Mouse (Mus musculus) liver, embryonic 12.5 days (tissue): Measurements from ENCODE around the gene Sumf1. TPM values are rescaled to one million over a fixed set of nuclear protein-coding genes. Genes with fewer than 3 reads are reported as not detected.

Experiments
- ATAC-seq: fragments of 200-750 bp; cut with Nextera tagmentation; 2 replicates; pipeline ENCODE4 v1.8.0; 2017; ENCODE audit warnings: moderate number of reproducible peaks, mild to moderate bottlenecking, moderate library complexity
- H3K27ac ChIP-seq: fragments of 300-500 bp; sonication (generic); 2 replicates; pipeline ENCODE4 v1.5.1; 2016; ENCODE audit warnings: mild to moderate bottlenecking
- H3K27me3 ChIP-seq: fragments of 300-500 bp; sonication (generic); replicated peaks from 2 replicates; pipeline ENCODE4 v1.6.1; 2016; ENCODE audit warnings: mild to moderate bottlenecking, moderate library complexity
- H3K36me3 ChIP-seq: fragments of 300-500 bp; sonication (generic); 2 replicates; pipeline ENCODE4 v1.6.1; 2016; ENCODE audit warnings: mild to moderate bottlenecking, moderate library complexity
- H3K4me1 ChIP-seq: fragments of 300-500 bp; sonication (generic); 2 replicates; pipeline ENCODE4 v1.6.1; 2016
- H3K4me2 ChIP-seq: fragments of 300-500 bp; sonication (generic); 2 replicates; pipeline ENCODE4 v1.6.1; 2016; ENCODE audit warnings: mild to moderate bottlenecking, moderate library complexity
- H3K4me3 ChIP-seq: fragments of 300-500 bp; sonication (generic); 2 replicates; pipeline ENCODE4 v1.5.1; 2016; ENCODE audit warnings: mild to moderate bottlenecking, moderate library complexity
- H3K9ac ChIP-seq: fragments of 300-500 bp; sonication (generic); 2 replicates; pipeline ENCODE4 v1.6.1; 2016; ENCODE audit warnings: mild to moderate bottlenecking, moderate library complexity
- H3K9me3 ChIP-seq: fragments of 300-500 bp; sonication (generic); replicated peaks from 2 replicates; pipeline ENCODE4 v1.6.1; 2016; ENCODE audit warnings: mild to moderate bottlenecking, moderate library complexity
- WGBS: fragments of 180-500 bp; shearing (Covaris S2); methylation state at CpG from one replicate; pipeline ENCODE4 v1.1.7; 2016; ENCODE audit not compliant: insufficient replicate concordance; 5-methylcytosine and 5-hydroxymethylcytosine counted together
- polyA plus RNA-seq: library from polyadenylated mRNA; unstranded; fragments of >200 nt; fragmentation: Nextera tagmentation; extraction: Ambion mirVana; gene quantifications from 2 replicates; pipeline ENCODE4 v1.2.1, GENCODE M21; 2016

Gene Sumf1
- polyA plus RNA-seq, 1 experiment from 2014 or later, result 11.9 TPM

DNA sequence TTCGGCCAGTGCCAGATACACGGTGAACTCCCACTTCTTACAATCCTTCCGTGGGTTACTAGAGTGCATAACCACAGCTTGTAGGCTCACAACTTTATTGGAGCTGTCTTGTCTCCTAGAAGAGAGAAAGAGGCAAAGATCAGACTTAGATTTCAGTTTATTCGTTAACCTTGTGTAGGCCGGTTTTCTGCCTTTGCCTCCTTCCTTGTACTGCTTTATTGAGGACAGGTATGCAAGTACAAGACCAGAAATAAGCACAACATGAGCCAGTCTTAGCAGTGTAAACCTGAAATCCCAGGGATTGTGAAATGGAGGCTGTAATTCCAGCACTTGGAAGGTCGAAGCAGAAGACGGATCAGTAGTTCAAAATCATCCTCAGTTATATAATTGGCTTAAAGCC is 12.9 kb upstream of the Sumf1 start:
- Histone ChIP-seq H3K4me3 (no peak overlapping the region), H3K4me1 (no peaks in the 10 kb centered on the region), H3K9ac (no peak overlapping the region), H3K27me3 (no peaks in the 10 kb centered on the region), H3K27ac (no peak overlapping the region), H3K9me3 (no peaks in the 10 kb centered on the region), H3K4me2 (no peak overlapping the region), H3K36me3 (no peaks in the 10 kb centered on the region)
- WGBS, result 78% methylated on average over 7 of the region's 7 CpGs
- no peak for ATAC-seq

DNA sequence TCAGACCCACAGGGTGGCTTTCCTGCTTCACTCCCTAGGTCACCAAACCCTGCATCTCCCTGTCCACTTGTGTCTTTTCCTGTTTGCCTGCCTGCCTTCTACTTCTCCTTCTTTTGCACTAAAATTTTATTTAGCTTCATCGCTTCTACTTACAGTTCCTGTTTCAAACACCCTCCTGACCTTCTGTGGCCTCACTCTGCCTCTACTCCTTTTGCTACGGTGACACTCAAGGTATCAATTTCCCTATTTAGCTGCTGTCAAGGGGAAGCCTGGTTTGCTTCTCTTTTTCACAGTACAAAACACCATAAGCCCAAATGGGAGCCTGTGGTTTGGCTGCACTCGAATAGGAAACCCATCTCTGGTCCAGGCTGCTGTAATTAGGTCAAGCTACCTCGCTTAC is 11.7 kb upstream of the Sumf1 start:
- WGBS, result 23% methylated on average over 4 of the region's 4 CpGs
- Histone ChIP-seq H3K27me3 (0 out of 2 replicates have a peak, but pooled peaks cover 5% of the 10 kb centered on the region), H3K4me3 (no peak overlapping the region), H3K9ac (no peak overlapping the region), H3K4me1 (no peaks in the 10 kb centered on the region), H3K9me3 (no peaks in the 10 kb centered on the region), H3K27ac (no peak overlapping the region), H3K4me2 (no peak overlapping the region), H3K36me3 (no peaks in the 10 kb centered on the region)
- ATAC-seq, result no peak

DNA sequence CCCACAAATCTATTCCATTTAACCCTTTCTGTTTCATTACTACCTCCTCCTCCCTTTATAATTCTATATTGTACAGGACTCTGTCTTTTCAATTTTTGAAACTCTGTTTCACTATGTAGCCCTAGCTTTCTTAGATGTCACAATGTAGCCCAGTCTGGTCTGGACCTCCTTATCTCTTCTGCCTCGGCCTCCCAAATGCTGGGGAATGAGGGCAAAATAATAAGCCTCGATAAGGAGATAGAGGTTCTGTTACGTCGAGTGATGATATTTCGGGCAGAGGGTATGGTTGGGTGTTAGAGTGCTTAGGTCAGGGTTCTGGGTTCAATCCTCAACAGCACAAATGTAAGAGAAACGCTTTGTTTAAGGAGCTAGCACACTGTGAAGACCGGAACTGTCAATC is 11.3 kb upstream of the Sumf1 start:
- H3K27ac ChIP-seq, result no peak overlapping the region
- no peak overlapping the region for H3K4me3 ChIP-seq
- no peak for ATAC-seq
- no peak overlapping the region for H3K9ac ChIP-seq
- 40% methylated on average over 7 of the region's 7 CpGs for WGBS
- no peaks in the 10 kb centered on the region for H3K4me1 ChIP-seq
- H3K4me2 ChIP-seq, result no peak overlapping the region
- H3K36me3 ChIP-seq, result no peaks in the 10 kb centered on the region
- no peaks in the 10 kb centered on the region for H3K9me3 ChIP-seq
- H3K27me3 ChIP-seq, result 0 out of 2 replicates have a peak, but pooled peaks cover 5% of the 10 kb centered on the region

DNA sequence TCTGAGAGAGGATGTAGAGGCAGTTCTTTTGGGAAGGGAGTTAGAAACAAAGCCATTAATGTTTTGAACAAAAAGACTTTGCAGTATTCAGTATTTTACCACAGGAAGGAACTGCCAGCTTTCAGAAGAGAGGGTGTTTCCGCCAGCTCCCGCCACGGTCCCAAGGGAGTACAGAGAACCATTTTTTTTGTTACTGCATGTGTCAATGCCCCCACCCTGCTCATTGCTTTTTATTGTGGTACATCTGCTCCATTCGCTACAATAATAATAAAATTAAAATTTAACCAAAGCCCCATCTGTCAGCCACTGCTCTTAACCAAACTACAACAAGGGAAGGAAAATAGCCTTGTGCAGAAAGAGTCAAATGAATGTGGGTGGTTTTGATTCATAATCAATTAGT is 7.2 kb upstream of the Sumf1 start:
- no peak for ATAC-seq

DNA sequence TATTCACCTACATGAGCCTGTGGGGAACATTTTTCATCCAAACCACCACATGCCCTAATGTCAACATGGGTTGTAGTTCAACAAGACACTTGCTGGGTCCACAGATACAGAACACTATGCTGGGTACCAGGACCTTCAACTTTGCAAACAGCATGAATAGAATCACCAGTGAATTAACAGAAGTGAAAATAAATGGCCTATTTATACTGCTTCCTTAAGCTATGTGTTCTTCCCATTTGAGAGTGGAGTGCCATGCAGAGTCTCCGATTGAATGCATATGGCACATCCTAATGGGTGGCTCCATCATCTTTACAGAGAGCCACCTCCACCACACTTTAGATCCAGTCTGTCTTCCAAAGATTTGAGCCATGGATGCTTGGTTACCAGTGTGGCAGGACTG is 5.3 kb upstream of the Sumf1 start:
- no peak for ATAC-seq
- peaks cover 1% of the 10 kb centered on the region; the same call in 1 of the 2 replicates for H3K4me1 ChIP-seq
- no peak overlapping the region for H3K4me2 ChIP-seq
- H3K27me3 ChIP-seq, result peaks cover 5% of the 10 kb centered on the region; the same call in 1 of the 2 replicates
- H3K4me3 ChIP-seq, result no peak overlapping the region
- H3K36me3 ChIP-seq, result no peaks in the 10 kb centered on the region
- 85% methylated on average over 1 of the region's 1 CpGs for WGBS
- no peak overlapping the region for H3K9ac ChIP-seq
- H3K27ac ChIP-seq, result no peak overlapping the region
- H3K9me3 ChIP-seq, result no peaks in the 10 kb centered on the region

More for the DNA sequence above, 7.2 kb upstream of the Sumf1 start:
- Histone ChIP-seq H3K4me3 (no peak overlapping the region), H3K4me2 (no peak overlapping the region), H3K9me3 (no peaks in the 10 kb centered on the region), H3K36me3 (no peaks in the 10 kb centered on the region), H3K27ac (no peak overlapping the region), H3K4me1 (no peaks in the 10 kb centered on the region), H3K9ac (no peak overlapping the region), H3K27me3 (peaks cover 5% of the 10 kb centered on the region; the same call in 1 of the 2 replicates)
- 27% methylated on average over 4 of the region's 4 CpGs for WGBS

DNA sequence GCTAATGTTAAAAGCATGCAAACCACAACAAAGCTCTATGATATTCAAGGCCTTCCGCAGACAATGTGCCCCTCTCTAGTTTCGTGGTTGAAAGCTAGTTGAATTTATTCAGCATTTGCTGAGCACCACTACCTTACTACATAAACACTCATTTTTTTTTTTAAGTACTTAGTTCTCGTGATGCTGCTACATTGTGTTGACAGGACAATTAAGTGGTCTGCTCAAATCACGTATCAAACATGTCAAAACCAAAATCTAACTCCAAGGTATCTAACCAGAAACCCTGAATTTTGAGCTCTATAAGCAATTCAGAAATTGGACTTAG is 265 bp upstream of the Sumf1 start:
- no peak; the same call in 1 of the 2 replicates for ATAC-seq
- peak overlapping the region; percentile 40; the same call in 1 of the 2 replicates for H3K27ac ChIP-seq
- no peaks in the 10 kb centered on the region; the same call in 1 of the 2 replicates for H3K27me3 ChIP-seq
- H3K4me1 ChIP-seq, result peaks cover 14% of the 10 kb centered on the region
- H3K9me3 ChIP-seq, result no peaks in the 10 kb centered on the region
- peak overlapping the region; percentile 78 for H3K9ac ChIP-seq
- 15% methylated on average over 4 of the region's 4 CpGs for WGBS
- peak overlapping the region; percentile 94 for H3K4me2 ChIP-seq
- H3K36me3 ChIP-seq, result no peaks in the 10 kb centered on the region
- H3K4me3 ChIP-seq, result peak overlapping the region; percentile 85

DNA sequence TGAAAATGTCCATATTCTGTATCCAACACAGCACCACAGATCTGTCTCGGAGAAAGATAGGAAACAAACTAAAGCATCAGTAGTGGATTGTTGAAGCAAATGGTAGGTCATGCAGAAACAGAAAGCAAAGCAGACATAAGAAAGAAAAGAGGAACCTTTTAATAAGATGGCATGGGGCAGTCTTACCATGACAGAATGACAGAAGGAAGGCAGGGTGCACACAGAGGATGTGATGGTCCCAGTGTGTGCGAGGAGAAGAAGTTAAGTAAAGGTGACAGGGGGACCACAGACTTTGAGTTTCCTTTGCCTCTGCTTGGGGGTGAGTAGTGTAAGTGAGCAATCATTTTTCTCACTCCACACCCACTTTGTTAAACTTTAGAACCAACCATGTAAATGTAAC is 6.3 kb downstream of the Sumf1 start:
- Histone ChIP-seq H3K27ac (no peak overlapping the region), H3K36me3 (peaks cover 17% of the 10 kb centered on the region; the same call in 1 of the 2 replicates), H3K4me2 (no peak overlapping the region), H3K27me3 (no peaks in the 10 kb centered on the region), H3K4me3 (no peak overlapping the region), H3K9ac (no peak overlapping the region), H3K9me3 (no peaks in the 10 kb centered on the region), H3K4me1 (peaks cover 2% of the 10 kb centered on the region; the same call in 1 of the 2 replicates)
- WGBS, result 58% methylated on average over 2 of the region's 2 CpGs
- ATAC-seq, result no peak

DNA sequence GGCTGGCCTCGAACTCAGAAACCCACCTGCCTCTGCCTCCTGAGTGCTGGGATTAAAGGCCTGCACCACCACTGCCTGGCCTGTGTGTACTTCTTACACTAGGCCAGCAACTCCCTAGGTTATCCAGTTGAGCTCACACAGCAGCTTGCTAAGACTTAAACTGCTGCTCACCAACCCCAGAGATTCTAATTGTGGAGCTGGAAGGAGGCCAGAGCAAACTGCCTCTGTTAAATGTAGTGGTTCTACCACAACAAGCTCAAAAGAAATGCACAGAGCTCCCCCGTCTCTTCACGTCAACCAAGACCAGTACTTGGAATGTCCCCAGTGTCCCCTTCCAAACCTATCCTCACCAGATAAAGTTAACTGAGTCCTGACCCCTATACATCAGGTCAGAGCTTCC is 11.2 kb downstream of the Sumf1 start:
- H3K4me1 ChIP-seq, result no peaks in the 10 kb centered on the region
- peaks cover 40% of the 10 kb centered on the region for H3K36me3 ChIP-seq
- ATAC-seq, result no peak
- H3K27me3 ChIP-seq, result no peaks in the 10 kb centered on the region
- 82% methylated on average over 3 of the region's 3 CpGs for WGBS
- H3K9ac ChIP-seq, result no peak overlapping the region
- no peaks in the 10 kb centered on the region for H3K9me3 ChIP-seq
- H3K4me3 ChIP-seq, result no peak overlapping the region
- no peak overlapping the region for H3K4me2 ChIP-seq
- H3K27ac ChIP-seq, result no peak overlapping the region

DNA sequence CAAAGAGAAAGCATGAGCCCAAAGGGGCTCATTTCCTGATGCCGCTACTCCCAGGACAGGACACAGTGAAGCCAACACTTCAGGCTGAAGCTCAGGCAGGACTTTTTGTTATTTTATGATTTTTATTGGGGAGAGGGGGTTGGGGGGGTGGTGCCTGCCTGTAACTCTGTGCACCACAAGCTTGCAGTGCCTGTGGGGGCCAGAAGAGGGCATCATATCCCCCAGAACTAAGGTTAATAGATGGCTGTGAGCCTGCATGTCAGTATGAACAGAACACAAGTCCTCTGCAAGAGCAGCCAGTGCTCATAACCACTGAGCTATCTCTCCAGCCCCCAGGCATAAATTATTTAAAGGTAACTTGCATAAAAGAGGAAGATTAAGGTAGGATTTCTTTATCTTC is 13.2 kb downstream of the Sumf1 start:
- Histone ChIP-seq H3K4me1 (peaks cover 4% of the 10 kb centered on the region), H3K4me3 (no peak overlapping the region), H3K9me3 (no peaks in the 10 kb centered on the region), H3K27ac (no peak overlapping the region), H3K36me3 (peaks cover 40% of the 10 kb centered on the region), H3K4me2 (no peak overlapping the region), H3K9ac (no peak overlapping the region), H3K27me3 (no peaks in the 10 kb centered on the region)
- WGBS, result 82% methylated on average over 1 of the region's 1 CpGs
- no peak for ATAC-seq

DNA sequence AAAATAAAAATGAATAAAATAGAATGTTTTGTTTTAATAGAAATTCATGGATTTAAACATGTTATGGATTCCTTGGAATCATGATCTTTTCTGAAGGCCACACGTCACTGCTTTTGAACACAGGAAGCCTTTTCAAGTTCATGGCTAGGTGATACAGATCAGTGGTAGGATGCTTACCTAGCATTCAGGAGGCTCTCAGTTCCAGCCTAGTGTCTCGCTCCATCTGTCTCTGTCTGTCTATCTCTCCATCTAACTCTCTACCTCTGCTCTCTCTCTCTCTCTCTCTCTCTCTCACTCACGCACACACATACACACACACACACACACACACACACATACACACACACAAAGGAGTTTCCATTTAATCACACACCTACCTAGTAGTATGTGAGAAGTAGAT is 15.9 kb downstream of the Sumf1 start:
- peaks cover 26% of the 10 kb centered on the region for H3K36me3 ChIP-seq
- peaks cover 10% of the 10 kb centered on the region for H3K4me1 ChIP-seq
- H3K9ac ChIP-seq, result no peak overlapping the region
- no peaks in the 10 kb centered on the region for H3K9me3 ChIP-seq
- H3K4me2 ChIP-seq, result no peak overlapping the region
- ATAC-seq, result no peak
- no peak overlapping the region for H3K27ac ChIP-seq
- H3K27me3 ChIP-seq, result no peaks in the 10 kb centered on the region
- 82% methylated on average over 3 of the region's 3 CpGs for WGBS
- no peak overlapping the region for H3K4me3 ChIP-seq

DNA sequence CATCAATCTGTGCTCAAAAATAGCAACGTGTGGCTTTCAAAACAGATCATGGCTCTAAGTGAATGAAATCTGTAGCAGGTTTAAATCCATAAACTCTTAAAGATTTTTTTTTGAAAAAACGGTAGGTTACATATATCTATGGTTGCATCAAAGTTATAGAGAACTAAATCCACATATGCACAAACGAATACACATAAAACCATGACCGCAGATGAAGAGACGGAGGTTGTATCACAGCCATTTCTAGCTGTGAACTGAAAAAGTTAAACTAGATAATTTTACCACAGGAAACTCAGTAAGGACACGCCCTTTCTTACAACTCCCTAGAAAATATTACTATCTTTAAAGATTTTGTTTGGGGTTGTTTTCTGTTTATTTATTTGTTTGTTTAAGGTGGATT is 16.7 kb downstream of the Sumf1 start:
- Histone ChIP-seq H3K9me3 (no peaks in the 10 kb centered on the region), H3K4me2 (no peak overlapping the region), H3K4me3 (no peak overlapping the region), H3K27me3 (no peaks in the 10 kb centered on the region), H3K27ac (no peak overlapping the region), H3K4me1 (peaks cover 10% of the 10 kb centered on the region), H3K36me3 (peaks cover 22% of the 10 kb centered on the region), H3K9ac (no peak overlapping the region)
- 49% methylated on average over 6 of the region's 6 CpGs for WGBS
- ATAC-seq, result no peak

DNA sequence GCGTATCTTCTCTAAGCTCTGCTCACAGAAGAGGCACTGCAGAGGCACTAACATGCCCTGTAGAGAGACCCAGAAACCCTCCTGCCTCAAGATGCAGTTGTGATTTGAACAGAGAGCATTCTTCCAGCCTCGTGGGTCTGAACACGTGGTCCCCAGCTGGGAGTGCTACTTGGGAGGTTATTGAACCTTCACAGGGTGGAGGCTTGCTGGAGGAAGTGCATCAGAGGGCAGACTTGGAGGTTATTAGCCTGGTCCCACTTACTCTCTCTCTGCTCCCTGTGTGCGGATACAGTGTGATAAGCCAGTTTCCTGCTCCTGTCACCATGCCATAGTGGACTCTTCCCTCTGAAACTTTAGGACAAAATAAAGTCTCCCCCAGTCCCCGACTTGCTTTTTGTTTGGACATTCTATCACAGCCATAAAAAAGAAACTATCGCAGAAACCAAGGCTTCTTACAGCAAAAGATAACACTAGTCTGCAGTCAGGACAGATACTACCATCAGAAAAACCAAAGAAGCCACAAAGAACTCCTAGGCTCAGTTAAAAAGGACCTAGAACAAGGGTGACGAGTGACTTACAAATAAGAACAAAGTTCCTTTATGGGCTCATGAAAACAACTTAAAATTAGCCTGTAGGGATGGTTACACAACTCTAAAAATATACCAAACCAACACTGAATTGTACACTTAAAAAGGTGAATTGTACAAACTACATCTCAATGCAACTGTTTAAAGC is 17.3 kb downstream of the Sumf1 start:
- no peak for ATAC-seq

DNA sequence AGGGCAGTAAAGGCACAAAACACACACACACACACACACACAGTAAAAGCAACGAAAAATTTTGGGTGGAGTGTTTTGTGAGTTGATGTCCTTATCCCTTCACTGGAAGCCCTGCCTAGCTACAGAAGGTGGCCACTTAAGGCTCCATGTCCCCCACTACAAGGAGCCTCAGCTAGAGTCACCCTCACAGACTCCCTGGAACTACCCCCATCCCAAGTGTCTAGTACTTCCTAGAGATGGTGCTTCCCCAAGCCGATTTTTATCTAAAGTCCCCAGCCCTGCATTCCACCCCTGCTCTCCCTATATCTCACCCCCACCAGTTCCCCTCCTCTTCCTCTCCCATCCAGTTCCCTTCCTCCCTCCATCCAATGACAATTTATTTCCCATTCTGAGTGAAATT is 19.8 kb downstream of the Sumf1 start:
- Histone ChIP-seq H3K4me1 (peaks cover 15% of the 10 kb centered on the region), H3K9me3 (no peaks in the 10 kb centered on the region), H3K27ac (no peak overlapping the region), H3K36me3 (peaks cover 3% of the 10 kb centered on the region; the same call in 1 of the 2 replicates), H3K4me2 (no peak overlapping the region), H3K9ac (no peak overlapping the region), H3K4me3 (no peak overlapping the region), H3K27me3 (no peaks in the 10 kb centered on the region)
- WGBS, result 35% methylated on average over 2 of the region's 2 CpGs
- peak; percentile 21; the same call in 1 of the 2 replicates for ATAC-seq

More for the DNA sequence above, 17.3 kb downstream of the Sumf1 start:
- WGBS, result 44% methylated on average over 7 of the region's 7 CpGs
- Histone ChIP-seq H3K4me1 (peaks cover 15% of the 10 kb centered on the region), H3K36me3 (peaks cover 21% of the 10 kb centered on the region), H3K4me3 (no peak overlapping the region), H3K4me2 (no peak overlapping the region), H3K9ac (no peak overlapping the region), H3K27ac (no peak overlapping the region), H3K27me3 (no peaks in the 10 kb centered on the region), H3K9me3 (no peaks in the 10 kb centered on the region)
